Mouse (Mus musculus) spleen, adult 12 weeks (tissue): ENCODE results near the gene Rbm7.
"Not testable (repeated sequence)": the region's sequence is repeated elsewhere in the genome, so short reads cannot be mapped to it uniquely, and the experiment has no call there.

Experiments
- DNase-seq: peaks from one replicate; pipeline ENCODE4 v3.0.0; 2022; ENCODE audit warnings: low spot score

Rbm7 gene

DNA sequence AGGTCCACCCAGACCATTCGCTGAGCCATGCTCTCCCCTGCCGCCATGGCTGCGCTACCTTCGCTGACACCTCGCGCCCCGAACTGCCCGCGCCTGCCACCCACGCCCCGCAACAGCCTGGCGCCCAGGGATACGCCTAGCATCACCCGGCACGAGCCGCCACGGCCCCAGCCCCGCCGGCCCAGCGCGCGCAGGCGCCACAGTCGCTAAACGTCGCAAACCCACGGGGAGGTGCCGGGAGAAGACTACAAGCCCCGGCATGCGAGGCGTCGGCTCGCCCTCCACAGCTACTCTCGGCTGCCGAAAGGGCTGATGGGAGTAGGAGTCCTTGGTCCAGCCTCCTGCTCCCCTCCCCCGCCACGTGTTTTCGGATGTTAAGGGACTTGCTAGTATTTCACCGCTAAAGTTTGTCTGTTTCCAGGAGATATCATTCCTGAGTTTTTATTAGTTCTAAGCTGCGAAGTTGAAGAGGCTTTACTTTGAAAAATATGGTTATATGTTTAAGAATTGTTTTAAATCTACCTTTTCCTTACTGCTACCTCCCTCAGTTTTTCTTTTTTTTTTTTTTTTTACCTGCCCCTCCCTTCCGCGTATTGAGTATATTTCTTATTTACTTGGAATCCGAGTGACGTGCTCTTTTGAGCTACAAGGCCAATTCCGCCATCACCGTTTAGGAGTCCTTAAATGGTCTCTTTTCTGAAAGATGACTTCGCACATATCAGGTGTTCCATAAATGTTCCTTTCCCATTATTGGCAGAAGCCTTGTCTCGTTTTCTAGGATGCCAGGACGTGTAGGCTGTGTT, 14.5 kb downstream of the Rbm7 start, which contains the start of gene Rexo2:
TSS of gene Rexo2 (minus strand) at position 213 of the 803 bp plus-strand sequence.
- peak; percentile 90 for DNase-seq

DNA sequence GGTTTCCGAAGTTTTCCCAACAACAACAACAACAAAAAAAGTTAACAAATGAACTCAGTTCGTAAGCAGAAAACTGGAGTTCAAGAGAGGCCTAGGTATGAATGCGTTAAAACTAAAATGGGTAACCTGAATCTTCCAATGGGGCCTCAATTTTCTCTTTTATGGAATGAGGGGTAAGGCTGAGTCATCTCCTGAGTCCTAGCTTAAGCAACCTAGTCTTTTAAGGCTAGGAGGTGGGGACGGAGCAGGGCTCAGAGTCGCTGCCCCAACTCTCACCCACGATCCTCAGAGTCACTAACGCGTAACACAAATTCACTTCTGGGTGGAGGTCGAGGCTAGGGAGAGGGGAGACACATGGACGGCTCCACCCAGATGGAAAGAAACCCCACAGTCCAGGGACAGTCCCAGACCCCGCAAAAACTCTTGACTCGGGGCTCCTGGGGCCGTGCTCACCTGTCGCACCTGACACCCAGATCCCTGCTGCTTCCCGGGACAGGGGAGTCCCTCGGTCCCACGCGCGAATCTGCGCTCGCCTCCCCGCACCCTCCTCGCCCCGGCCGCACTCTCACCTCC, 15.2 kb downstream of the Rbm7 start:
- no peak for DNase-seq

DNA sequence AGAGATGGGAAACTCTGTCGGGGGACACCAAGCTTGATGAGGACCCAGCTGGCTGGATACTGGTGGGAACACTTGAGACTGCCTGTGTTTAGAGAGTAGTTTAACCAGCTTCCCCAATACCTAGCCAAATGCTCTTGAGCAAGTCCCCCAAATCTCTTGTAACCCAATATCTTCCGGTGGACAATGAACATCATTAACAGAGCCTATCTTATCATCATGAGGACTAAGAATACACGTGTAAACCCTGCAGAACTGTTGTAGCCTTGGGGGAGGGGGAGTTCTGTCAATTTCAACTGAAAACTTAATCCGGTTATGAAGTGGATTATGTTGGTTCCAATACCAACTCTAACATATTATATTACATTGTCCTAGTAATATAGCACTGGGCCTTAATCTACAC, 16.3 kb downstream of the Rbm7 start:
- no peak for DNase-seq

DNA sequence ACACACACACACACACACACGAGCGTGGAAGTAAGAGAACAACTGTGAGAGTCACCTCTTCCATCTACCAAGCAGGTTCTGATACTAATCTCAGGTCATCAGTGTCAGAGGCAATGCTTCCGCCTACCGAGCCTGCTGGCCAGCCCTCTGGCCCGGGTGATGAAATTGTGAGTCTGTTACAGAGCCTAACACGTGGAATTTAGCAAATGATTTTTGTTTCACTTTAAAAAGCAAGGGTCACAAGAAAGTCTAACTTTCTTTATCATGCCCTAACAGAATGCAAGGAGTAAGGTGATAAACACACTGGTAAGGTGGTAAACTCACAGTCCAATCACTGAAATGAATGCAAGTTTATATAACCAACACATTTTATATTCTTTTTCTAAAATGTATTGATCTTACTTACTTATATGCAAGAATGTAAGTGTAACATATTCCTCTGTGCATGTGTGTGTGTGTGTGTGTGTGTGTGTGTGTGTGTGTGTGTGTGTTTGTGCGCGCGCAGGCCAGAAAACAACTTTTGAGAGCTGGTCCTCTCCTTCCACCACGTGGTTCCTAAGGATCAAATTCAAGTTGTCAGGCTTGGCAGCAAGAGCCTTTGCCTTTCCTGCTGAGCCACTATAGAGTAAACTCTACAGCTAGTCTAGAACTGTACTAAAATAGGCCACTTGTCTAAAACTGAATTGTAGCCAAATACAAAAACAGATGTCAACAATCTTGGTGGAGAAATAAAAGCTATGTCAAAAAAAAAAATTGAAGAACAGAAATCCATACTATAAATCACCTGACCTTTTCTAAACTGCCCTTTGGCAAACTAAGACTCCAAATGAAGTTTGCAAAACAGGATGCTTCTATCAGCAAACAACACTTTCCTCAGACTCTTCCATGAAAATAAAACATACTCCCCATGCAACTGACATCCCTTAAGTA, 18.6 kb downstream of the Rbm7 start:
- DNase-seq: no peak

DNA sequence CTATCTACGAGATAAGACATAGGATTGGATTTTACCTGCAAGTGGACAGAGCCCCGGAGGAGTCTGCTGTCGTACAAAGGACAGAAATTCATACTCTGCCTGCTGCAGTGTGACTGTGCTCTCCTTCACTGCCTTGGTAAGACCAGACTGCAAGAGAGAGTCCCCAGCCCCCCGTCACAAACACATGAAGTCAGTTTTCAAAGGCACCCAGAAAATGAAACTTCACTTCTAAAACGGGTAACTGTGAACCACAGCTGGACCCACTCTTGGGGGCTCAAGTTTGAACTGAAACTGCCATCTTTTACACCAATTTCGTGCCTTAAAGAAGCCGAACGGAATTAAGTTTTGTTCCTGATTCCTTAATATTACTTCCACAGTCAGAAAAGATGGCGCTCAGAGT, 20.7 kb downstream of the Rbm7 start:
- no peak for DNase-seq

DNA sequence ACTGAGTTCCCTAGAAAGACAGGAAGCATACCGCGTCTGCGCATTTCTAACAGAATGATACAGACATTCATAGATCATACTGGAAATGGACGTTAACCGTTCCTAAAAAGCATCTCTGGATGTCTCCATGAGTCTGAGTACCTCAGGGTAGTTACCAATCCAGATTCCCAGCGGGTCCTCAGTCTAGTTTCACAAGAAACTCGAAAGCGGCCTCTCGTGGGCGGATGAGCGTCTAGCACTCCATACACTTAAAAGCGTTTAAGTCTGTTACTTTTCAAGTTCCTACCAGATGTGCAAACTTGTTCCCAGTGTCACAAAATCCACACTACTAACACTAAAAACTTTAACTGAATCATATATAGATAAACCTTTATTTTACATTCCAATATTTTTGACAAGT, 22.0 kb downstream of the Rbm7 start:
- DNase-seq: no peak

DNA sequence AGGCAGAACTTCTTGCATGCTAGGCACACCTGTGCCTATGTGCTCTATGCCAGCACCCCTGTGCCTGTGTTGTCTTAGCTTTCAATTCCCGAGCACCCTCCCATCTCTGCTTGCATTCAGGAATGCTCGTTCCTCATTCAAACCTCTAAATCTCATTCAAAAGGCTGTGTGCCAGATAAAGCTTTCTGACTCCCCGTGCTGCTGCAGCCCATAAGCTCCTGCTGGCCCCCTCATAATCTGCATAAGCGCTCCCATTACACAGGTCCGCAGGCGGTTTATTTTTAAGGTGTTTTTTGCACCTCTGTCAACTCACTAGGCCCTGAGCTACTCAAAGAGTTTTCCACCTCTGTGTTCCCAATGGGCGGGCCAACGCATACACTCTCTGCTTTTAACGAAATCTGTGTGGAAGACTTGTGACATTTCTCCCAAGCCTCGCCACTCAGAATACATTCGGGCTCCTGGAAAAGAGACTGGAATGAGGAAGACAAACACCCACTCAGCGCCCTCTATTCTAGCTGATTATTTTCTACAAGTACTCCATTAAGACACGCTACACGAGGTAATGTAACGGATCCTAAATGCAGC, 22.6 kb downstream of the Rbm7 start:
- DNase-seq: no peak

DNA sequence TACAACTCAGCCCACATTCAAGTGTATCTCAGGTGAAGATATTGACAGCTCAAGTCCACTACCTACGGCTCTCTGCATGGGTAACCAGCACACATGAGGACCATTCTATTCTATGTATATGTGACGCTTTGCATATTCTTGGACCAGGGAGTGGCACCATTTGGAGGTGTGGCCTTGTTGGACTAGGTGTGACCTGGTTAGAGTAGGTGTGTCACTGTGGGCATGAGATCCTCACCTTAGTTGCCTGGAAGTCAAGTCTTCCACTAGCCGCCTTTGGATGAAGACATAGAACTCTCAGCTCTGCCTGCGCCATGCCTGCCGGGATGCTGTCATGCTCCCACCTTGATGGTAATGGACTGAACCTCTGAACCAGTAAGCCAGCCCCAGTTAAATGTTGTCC, 27.6 kb downstream of the Rbm7 start:
- DNase-seq: not testable (repeated sequence)

DNA sequence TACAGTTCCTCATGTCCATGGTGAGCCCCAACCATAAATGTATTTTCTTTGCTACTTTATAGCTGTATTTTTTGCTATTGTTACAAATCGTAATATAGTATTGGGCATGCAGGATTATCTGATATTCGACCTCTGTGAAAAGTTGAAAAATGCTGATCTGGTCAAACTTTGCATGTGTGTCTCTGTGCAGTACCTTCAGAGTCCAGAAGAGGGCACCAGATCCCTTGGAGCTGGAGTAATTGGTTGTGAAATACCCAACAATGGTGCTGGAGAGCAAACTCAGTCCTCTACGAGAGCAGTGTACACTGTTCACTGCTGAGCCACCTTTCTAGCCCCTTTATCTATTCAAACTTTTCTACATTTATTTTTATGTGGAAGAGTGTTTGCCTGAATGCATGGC, 28.3 kb downstream of the Rbm7 start:
- DNase-seq: peak; percentile 60

DNA sequence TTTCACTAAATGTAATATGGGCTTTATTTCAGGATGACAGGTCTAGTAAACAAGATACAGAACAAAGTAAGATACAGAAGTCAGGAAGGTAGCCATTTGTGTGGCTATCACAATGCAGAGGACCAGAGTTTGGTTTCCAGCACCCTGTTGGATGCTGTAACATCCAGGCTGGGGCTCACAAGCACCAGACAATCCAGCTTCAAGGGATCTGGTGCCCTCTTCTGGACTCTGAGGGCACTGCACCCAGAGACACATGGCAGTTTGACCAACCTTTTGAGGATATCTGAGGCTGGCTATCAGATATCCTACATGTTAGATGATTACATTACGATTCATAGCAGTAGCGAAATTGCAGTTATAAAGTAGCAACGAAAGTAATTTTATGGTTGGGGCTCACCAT, 29.4 kb downstream of the Rbm7 start:
- DNase-seq: no peak

DNA sequence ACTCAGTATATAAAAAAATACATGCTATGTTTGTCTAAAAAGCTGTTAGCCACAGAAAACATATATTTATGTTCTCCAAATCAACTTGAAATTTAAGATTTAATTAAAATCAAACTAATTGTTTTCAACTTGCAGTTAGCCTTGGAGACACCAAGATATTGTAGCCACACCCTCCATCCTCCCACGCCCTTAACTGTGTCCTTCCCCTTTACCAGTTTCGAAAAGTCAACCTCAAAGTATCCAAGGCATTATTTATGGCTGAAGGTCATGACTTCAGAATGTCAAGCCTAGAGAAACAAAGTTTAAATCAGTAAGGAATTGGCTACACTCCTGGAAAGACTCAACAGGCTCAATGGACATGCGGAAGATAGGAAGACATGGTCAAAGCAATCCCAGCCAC, 33.6 kb downstream of the Rbm7 start:
- DNase-seq: no peak

DNA sequence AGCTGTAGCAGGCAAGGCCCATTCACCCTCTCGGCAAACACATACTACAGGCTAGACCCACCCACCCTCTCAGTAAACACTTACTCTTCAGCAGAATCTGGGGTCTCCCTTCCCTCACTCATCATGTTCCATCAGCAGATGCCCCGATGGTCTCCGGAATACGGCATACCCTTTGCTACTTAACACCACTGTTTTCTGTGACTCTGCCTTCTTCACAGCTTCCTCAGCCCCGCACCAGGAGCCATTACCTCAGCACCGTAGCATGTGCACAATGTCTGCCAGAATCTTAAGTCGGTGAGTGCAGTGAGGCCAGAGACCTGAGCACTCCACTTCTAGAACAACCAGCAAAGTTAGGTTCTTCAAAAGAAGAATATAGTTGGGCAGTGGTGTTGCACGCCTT, 34.4 kb downstream of the Rbm7 start:
- no peak for DNase-seq

DNA sequence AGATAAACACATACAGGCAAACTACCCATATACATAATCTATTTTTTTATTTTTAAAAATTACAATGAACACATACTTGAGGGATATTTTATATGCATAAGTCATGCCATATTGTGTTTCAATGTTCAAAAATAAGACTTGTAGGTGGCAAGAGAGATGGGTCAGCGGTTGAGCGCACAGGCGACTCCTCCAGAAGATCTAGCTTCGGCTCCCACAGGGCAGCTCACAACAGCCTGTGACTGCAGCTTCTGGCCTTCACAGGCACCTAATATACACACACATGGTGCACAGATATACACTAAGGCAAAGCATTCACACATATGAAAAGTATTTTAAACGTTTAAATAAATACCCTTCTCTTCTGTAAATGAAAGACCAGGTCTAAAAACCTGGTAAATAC, 35.7 kb downstream of the Rbm7 start:
- DNase-seq: no peak

DNA sequence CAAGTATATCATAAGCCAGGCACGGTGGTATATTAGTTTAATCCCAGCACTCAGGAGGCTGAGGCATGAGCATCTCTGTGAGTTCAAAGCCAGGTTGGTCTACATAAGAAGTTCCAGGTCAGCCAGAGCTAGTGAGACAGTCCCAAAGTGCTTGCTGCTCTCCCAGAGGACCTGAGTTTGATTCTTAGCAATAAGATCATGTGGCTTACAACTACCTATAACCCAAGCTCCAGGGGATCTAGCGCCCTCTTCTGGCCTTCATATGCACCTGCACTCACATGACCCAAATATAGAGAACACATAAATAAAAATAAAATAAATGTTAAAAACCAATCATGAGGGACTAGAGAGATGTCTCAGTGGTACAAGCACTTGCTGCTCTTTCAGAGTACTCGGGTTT, 36.2 kb downstream of the Rbm7 start:
- no peak for DNase-seq

DNA sequence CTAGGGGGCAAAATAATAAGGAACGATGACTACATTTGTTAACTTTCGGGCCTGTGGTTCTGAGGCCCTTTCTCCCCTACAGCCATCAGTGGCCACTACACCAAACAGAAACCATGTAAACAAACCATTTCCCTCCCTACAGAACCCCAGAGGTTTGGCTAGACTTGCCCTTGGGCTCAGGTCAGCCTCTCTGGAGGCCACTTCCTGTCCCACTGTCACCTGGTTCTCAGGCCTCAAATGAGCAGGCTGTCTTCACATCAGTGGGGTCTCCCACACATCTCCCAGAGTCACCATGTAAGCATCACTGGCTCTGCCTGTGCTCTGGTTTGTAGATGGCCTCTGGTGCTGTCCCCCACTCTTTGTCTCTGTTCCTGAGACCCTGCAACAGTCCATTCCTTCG, 39.1 kb downstream of the Rbm7 start:
- DNase-seq: no peak

DNA sequence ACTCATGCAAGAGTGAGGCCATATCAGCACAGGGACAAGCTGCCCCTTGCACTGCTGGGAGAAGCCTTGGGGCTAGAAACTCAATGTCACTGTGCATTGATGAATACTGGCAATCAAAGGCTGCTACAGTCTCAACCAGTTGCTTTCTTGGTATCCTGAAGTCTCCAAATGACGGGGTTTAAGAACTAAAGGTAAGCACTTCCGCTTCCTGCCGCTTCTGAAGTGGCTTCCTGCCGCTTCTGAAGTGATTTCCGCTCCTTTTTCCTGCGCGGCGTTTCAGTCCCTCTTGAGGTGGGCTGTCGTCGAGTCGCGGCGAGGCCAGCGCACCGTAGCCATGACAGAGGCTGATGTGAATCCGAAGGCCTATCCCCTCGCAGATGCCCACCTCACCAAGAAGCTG, 45.0 kb downstream of the Rbm7 start:
- DNase-seq: no peak

DNA sequence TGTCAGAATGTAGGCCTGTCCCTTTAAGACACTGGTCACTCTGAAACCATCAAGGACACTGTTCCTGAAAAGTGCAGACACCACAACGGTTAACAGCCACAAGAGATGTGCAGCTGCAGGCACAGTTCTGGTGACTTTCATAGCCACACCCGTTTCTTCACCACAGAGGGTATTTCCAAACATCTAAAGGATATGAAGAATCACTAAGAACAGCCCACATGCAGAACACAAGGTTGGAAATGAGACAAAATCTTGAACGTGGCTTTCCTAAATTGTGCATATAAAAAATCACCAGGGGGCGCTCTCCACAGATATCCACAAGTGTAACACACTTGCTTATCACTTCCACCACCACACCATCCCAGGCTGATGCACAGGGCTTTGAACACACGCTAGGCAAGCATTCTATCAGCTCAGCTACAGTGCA, 47.3 kb downstream of the Rbm7 start:
- no peak for DNase-seq

DNA sequence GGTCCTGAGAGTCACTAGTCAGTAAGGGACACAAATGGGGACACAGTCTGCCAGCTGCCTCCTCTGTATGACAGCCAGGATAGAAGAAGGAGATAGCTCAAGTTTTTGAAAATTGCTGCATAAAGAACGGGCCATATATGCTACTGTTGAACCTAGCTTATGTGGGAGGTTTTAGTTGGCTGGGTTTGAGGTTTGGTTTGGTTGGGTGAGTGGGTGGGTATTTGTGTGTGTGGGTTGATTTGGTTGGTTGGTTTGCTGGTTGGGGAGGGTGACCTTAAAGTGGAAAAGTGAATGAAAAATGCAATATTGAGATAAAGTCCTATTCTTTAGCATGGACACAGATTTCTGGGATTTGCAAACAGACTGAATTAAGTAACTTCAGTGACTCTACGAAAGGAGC, 50.3 kb downstream of the Rbm7 start:
- DNase-seq: no peak

DNA sequence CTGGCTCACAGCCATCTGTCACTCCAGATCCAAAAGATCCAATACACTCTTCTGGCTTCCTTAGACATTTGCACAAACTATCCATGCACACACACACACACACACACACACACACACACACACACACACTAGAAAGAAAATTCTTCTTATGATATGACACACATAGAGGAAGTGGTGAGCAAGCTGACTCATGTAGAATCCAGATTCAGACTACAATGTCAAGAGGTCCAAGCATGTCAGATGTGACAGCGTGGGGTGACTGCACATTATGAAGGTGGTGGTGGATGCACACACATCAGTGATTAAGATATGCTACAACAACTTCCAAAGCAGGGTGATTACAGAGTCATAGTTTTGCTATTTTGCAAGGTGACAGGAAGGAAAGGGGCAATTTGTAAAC, 51.2 kb downstream of the Rbm7 start:
- DNase-seq: no peak
